Mouse (Mus musculus) cerebellum, postnatal 36 days (tissue): ENCODE data around the gene Jarid2.
A peak's percentile ranks its signal among the peaks of the same experiment; 100 is the strongest.

ENCODE experiments used
- DNase-seq, 2 experiments: peaks; one replicate each; pipeline ENCODE4 v3.0.0; 2021 to 2022; ENCODE audit warnings: mixed read lengths in 2 of 2

Jarid2 gene

DNA sequence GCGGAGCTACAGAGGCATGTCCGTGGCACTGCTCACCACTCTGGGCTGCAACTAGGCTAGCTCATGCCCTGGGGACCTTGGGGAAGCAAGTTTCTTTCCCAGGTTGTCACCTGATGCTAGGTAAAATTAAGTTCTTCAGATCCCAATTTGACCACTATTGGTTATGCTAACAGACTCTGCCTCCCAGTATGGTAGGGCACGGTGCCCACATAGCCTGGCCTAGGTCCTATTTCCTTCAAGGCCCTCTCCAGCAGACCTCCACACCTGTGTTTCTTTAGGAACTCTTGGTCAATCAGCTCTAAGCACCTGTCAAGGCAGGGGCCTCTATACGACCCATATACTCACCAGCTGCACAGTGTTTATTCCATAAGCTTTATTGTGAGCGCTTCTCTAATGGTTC is 192.4 kb downstream of the Jarid2 start:
- DNase-seq: peak in 1 of 2 experiments; percentile 40

GRCm38 (mm10) chr13:44924042-44924441 is 194.8 kb downstream of the Jarid2 start:
- DNase-seq: no peak

GRCm38 (mm10) chr13:44925173-44925572 is 195.9 kb downstream of the Jarid2 start:
- DNase-seq: no peak

- no peak for DNase-seq
Observed at GRCm38 (mm10) chr13:44926311-44926710, 197.0 kb downstream of the Jarid2 start.

DNA sequence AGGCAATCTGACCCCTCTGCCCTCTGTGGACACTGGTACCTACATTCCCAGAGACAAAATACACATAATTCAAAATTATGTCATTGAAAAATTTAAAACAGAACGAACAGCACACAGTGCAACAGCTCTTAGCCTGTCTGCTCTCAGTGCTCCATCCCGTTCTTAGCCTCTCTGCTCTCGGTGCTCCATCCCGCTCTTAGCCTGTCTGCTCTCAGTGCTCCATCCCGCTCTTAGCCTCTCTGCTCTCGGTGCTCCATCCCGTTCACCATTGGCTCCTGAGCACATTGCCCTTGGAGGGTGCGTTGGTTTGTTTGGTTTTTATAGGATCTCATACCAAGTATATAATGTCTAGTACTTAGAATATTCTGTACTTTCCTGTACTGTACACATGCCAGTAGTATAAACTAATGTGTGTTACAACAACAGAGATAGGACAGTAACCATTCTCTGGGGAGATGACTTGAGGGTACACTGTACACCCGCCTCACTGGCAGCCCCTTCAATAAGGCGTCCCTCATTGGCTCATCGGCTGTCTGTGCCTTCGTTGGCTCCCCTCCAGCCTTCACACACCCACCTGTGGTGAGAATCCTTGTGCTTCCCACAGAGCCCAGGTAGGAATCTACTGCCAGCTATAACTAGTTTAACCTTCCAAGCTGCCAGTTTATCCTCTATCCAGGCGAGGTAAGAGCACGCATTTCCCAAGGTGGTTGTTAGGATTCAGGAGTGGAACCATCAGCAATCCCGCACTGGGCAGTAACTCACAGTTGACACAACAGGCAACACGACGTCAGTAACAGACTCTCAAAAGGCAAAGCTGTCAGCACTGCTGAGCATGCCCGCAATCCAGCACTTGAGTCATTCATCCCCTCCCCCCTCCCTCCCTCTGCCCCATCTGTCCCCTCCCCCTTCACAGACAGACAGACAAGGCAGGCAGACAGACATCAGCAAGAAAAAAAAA is 203.3 kb downstream of the Jarid2 start:
- DNase-seq: no peak

DNA sequence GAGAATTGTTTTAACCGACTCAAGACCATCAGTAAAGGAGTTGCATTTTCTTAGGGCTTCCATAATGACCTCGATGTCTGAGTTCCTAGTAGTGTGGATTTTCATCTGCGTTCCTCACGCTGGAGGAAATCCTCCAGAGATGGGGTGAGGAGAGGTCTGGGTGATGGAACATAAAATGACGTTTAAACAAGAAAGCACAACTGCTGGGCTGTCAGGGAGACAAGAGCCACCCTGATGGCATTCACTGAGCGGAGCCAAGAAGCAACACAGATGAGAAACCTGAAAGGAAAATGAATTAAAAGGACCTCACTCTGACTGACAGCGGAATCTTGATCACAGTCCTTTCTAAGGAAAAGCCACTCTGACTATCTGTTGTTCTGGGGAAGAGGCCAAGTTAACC is 204.3 kb downstream of the Jarid2 start:
- DNase-seq: no peak

DNA sequence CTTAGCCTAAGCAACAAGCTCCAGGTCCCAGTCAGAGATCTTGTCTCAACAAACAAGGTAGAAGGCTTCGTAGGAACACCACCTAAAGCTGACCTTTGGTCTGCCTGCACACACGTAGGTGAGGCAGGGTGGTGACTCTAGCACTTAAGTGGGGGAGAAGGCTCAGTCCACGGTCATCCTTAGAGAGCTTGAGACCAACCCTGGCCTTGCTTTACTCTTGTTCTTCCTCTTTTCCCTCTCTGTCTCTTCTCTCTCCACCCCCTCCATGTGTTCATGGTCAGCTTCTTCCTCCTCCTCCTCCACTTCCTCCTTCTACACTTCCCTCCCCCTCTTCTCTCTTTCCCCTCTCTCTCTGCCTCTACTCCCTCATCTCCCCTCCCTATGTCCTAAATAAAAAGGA is 208.4 kb downstream of the Jarid2 start:
- no peak for DNase-seq

DNA sequence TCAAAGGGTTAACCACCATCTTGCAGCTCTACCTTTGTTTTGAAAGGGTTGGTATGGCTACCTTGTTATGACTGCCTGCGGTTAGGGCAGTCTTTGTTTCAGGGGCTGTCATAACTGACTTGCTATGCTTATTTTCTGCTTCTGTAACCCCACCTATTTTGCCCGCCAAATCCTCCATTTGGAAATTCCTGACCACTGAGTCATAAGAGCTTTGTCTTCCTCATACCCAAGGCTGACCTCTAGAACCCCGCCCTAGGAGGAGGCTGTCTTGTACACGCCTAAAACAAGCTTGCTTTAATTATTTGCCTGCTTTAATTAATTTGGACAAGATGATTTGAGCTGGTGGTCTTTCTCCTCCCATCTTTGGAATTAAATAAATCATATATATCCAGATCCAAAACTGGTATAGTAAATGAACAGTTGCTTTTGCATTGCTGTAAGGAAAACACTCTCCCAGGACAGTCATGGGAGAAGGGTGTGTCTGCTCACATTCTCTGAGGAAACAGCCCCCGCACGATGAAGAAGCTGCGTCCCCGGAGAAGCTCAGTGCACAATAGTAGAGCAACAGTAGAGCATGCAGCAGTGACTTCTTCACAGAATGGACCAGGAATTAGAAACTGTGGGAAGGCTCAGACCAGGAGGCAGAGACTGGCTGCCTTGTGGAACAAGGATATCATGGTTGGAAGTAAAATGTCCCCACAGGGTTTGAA is 210.2 kb downstream of the Jarid2 start:
- DNase-seq: no peak

GRCm38 (mm10) chr13:44943618-44944017 is 214.3 kb downstream of the Jarid2 start:
- no peak for DNase-seq

GRCm38 (mm10) chr13:44946880-44947635 is 217.8 kb downstream of the Jarid2 start:
- peak; percentile 28 to 44 for DNase-seq

- no peak for DNase-seq
Observed at GRCm38 (mm10) chr13:44948320-44949250, 219.3 kb downstream of the Jarid2 start.

DNA sequence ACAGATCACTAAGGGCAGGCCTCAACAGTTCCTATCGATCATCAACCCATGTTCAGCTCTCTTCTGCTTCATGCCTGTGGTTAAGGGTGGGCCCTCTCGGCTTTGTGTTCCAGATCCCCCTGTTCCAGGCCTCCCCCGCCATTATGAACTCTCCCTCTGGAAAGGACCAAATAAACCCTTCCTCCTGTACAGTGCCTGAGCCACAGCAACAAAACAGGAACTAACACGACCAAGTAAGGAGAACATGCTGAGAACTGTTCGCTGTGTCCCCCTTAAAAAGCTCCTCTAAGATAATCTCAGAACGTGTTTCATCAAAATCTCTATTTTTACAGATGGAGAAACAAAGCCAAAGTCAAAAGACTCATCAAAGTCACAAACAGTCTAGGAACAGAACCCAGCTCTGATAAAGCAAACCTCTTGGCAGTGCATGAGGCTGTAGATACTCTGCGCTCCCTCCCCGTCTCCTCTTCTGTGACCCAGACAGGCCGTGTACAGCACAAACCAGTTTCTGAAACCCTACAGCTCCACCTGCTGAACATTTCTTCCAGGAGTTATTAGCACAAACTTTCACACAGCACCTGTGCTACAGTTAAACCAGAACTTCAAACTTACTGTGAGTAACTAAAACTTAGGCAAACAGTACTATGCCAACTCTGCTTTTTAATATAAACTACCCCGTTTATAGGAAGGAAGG is 223.3 kb downstream of the Jarid2 start:
- peak in 1 of 2 experiments; percentile 19 for DNase-seq

GRCm38 (mm10) chr13:44953546-44954231 is 224.4 kb downstream of the Jarid2 start:
- DNase-seq: no peak

- DNase-seq: no peak
Observed at GRCm38 (mm10) chr13:44954232-44954568, 224.9 kb downstream of the Jarid2 start.

- no peak for DNase-seq
Observed at GRCm38 (mm10) chr13:44955781-44956180, 226.5 kb downstream of the Jarid2 start.

- no peak for DNase-seq
Observed at GRCm38 (mm10) chr13:44957049-44957448, 227.8 kb downstream of the Jarid2 start.

GRCm38 (mm10) chr13:44960542-44961291 is 231.4 kb downstream of the Jarid2 start:
- DNase-seq: no peak
